Mouse (Mus musculus) naive thymus-derived CD4-positive, alpha-beta T cell, adult 2 months (primary cell): ENCODE data around the gene Olfr1465.

Experiments
- DNase-seq: peaks from one replicate; pipeline ENCODE4 v3.0.0-alpha.2; 2011; ENCODE audit warnings: low read depth

The Olfr1465 gene

DNA sequence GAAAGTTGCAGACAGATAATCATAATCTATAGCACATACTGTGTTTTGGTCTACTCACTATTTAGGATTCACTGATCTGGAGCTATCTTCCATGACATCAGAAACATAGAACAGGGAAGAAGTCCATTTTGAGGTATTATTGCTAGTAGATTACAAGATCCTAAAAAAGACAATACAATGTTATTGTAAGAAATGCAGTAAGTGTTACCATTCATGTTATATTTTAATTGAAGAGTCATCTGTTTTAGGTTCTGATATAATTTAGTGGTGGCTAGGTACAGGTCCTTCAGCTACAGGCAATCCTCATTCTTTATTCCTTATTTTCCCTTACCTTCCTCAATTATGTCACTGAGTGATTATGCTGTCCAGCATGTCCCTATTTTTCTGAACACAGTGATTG lies at the start of gene Olfr1465:
Olfr1465 (minus strand) TSS at position 101 of the 400 bp plus-strand sequence.
- no peak for DNase-seq

DNA sequence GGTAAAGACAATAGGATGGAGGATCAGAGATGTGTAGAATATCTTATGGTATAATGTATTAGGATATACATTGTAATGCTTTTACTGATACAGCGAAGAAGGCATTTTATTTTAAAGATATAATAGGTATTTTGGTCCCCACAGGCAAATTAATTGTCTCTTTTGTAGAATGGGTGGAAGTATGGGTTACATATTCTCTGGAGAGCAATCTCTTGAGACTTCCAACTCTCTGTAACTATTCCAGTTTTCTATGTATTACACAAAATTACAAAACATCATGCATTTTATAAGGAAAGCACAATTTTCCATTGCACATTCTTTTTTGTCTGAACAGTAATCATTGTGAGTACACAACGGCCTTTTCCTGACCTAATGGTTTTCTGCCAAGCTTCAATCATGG lies 46.6 kb upstream of the Olfr1465 start, which contains the start of gene Olfr1467:
Olfr1467 (plus strand) TSS at position 301 of the 400 bp plus-strand sequence.
- DNase-seq: no peak

DNA sequence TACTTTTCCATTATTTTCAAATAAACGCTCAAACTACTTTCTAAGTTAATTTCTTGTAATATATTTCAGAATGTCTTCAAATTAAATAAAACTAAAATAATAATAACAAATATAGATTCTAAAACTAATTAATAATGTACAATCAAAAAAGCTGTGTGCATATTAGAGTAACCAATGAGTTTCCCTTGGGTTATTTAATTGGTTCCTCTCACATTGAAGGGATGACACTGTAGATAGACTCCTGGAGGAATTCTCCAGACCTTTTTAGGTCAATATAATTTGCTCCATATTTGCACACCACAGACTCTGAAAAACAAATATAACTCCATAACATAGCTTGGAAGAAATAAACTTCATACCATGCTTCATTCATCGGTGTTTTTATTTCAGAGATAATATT lies 23.2 kb upstream of the Olfr1465 start, which contains the start of gene Olfr1466:
Olfr1466 (plus strand) TSS at position 301 of the 400 bp plus-strand sequence.
- DNase-seq: no peak
